8 mouse cellular contexts compared by ENCODE assay signal in genomic region chr10:20854621-20855363, GRCm38 (mm10).
A peak's percentile ranks its signal among the peaks of the same experiment; 100 is the strongest.
DNase-seq lines count a peak whose midpoint lies in the region; ATAC-seq and TF ChIP-seq lines count a peak whose summit lies in the region.

No protein-coding gene starts in this region.

- no peaks in the 10 kb centered on the region for H3K9me3 ChIP-seq in kidney, embryonic 15.5 days (replicated peaks)
- no peaks in the 10 kb centered on the region for H3K9me3 ChIP-seq in liver, postnatal 0 days (ENCODE audit: low read length)

- H3K4me1 ChIP-seq in kidney, embryonic 15.5 days, result peaks cover 7% of the 10 kb centered on the region
- peaks cover 6% of the 10 kb centered on the region; the same call in 1 of the 2 replicates for H3K4me1 ChIP-seq in kidney, adult 2 months (ENCODE audit: control insufficient read depth, insufficient read depth, low read length)
- no peaks in the 10 kb centered on the region for H3K4me1 ChIP-seq in liver, postnatal 0 days (ENCODE audit: insufficient read depth)

- no peak for TF ChIP-seq POLR2A in kidney, adult 2 months (IDR thresholded peaks at IDR 0.05; ENCODE audit: low read depth, low read length)

- ATAC-seq in kidney, embryonic 15.5 days (replicated peaks; ENCODE audit: low FRiP score), result 0 out of 2 replicates have a peak, but pooled peaks have one; percentile 62
- no peak for ATAC-seq in liver, postnatal 0 days

- peak overlapping the region; percentile 52 for H3K4me2 ChIP-seq in kidney, embryonic 15.5 days
- peak overlapping the region; percentile 58 for H3K4me2 ChIP-seq in liver, postnatal 0 days (ENCODE audit: low read depth, low read length)

- no peak for TF ChIP-seq EP300 in liver, postnatal 0 days (IDR thresholded peaks at IDR 0.05; ENCODE audit: low read depth)

- TF ChIP-seq CTCF in kidney, adult 2 months (conservative IDR thresholded peaks at IDR 0.05; ENCODE audit: insufficient read depth, insufficient read length, low read depth, low read length), result no peak
- no peak for TF ChIP-seq CTCF in liver, postnatal 0 days (IDR thresholded peaks at IDR 0.05; ENCODE audit: low read depth)

- DNase-seq in kidney, adult 2 months, result no peak
- peak; percentile 44 for DNase-seq in embryo, embryonic 10 days (ENCODE audit: low spot score)
- DNase-seq in gastrocnemius, postnatal 10 days, result peak; percentile 51
- DNase-seq in layer of hippocampus, adult 18-20 months (ENCODE audit: low spot score in 2 of 2), result peak; percentile 20 to 52
- DNase-seq in liver, postnatal 0 days, result no peak
- peak; percentile 23 for DNase-seq in neural tube, embryonic 10.5 days (ENCODE audit: extremely low spot score, low spot score)
- DNase-seq in yolk sac, embryonic 10.5 days (ENCODE audit: low spot score), result peak; percentile 52

- peak overlapping the region; percentile 13; the same call in 1 of the 2 replicates for H3K4me3 ChIP-seq in kidney, embryonic 15.5 days (replicated peaks)
- no peak overlapping the region for H3K4me3 ChIP-seq in kidney, adult 2 months (ENCODE audit: insufficient read depth, low read depth, low read length)
- H3K4me3 ChIP-seq in liver, postnatal 0 days (ENCODE audit: low read depth, low read length), result no peak overlapping the region

- no peak overlapping the region for H3K9ac ChIP-seq in kidney, embryonic 15.5 days
- no peak overlapping the region for H3K9ac ChIP-seq in liver, postnatal 0 days (replicated peaks)

- no peaks in the 10 kb centered on the region for H3K36me3 ChIP-seq in kidney, embryonic 15.5 days
- H3K36me3 ChIP-seq in kidney, adult 2 months (ENCODE audit: control insufficient read depth, insufficient read depth, low read length), result no peaks in the 10 kb centered on the region
- no peaks in the 10 kb centered on the region for H3K36me3 ChIP-seq in liver, postnatal 0 days (replicated peaks; ENCODE audit: insufficient read depth, low read length)

- H3K27me3 ChIP-seq in kidney, embryonic 15.5 days, result no peaks in the 10 kb centered on the region
- no peaks in the 10 kb centered on the region for H3K27me3 ChIP-seq in kidney, adult 2 months (replicated peaks; ENCODE audit: control insufficient read depth, insufficient read depth, low read length)
- no peaks in the 10 kb centered on the region for H3K27me3 ChIP-seq in liver, postnatal 0 days (ENCODE audit: insufficient read depth, low read length)

- H3K27ac ChIP-seq in kidney, embryonic 15.5 days, result no peak overlapping the region
- no peak overlapping the region for H3K27ac ChIP-seq in kidney, adult 2 months (ENCODE audit: insufficient read depth, low read depth, low read length)
- H3K27ac ChIP-seq in liver, postnatal 0 days (ENCODE audit: low read depth), result no peak overlapping the region

- 13% methylated on average over 14 of the region's 14 CpGs for WGBS in kidney, embryonic 15.5 days
- WGBS in kidney, adult 2 months, result 15% methylated on average over 14 of the region's 14 CpGs
- WGBS in liver, postnatal 0 days (ENCODE audit: insufficient replicate concordance), result 22% methylated on average over 14 of the region's 14 CpGs

Comparison
In these comparisons a context has a peak if more than half of its experiments do, and no peak if none do; other contexts are left out.
1. DNase-seq: peak in embryo, embryonic 10 days (single experiment), gastrocnemius, postnatal 10 days (single experiment), layer of hippocampus, adult 18-20 months (2 of 2), neural tube, embryonic 10.5 days (single experiment) and yolk sac, embryonic 10.5 days (single experiment); none in kidney, adult 2 months (single experiment) and liver, postnatal 0 days (single experiment).